Mouse (Mus musculus) testis, adult 2 months (tissue): ENCODE measurements around the gene Plpp3. TPM values are rescaled to one million over a fixed set of nuclear protein-coding genes. Genes with fewer than 3 reads are reported as not detected.

Experiments used
- H3K27ac ChIP-seq: fragments of 200-500 bp; 2 replicates; pipeline ENCODE4 v1.5.1; 2012; ENCODE audit warnings: low read depth, low read length; ENCODE audit not compliant: control insufficient read depth, insufficient read depth
- H3K27me3 ChIP-seq: fragments of 200-500 bp; 2 replicates; pipeline ENCODE4 v1.6.1; 2012; ENCODE audit warnings: mild to moderate bottlenecking, low read length, moderate library complexity; ENCODE audit not compliant: control insufficient read depth, insufficient read depth
- H3K36me3 ChIP-seq: fragments of 200-500 bp; 2 replicates; pipeline ENCODE4 v1.6.1; 2012; ENCODE audit warnings: mild to moderate bottlenecking, low read length; ENCODE audit not compliant: control insufficient read depth, insufficient read depth
- H3K4me1 ChIP-seq: fragments of 200-500 bp; 2 replicates; pipeline ENCODE4 v1.6.1; 2012; ENCODE audit warnings: low read length; ENCODE audit not compliant: control insufficient read depth, insufficient read depth
- H3K4me3 ChIP-seq: fragments of 200-500 bp; 2 replicates; pipeline ENCODE4 v1.5.1; 2012; ENCODE audit warnings: low read depth, mild to moderate bottlenecking, low read length, moderate library complexity, mixed read lengths; ENCODE audit not compliant: control insufficient read depth
- CTCF ChIP-seq: fragments of 200-500 bp; IDR thresholded peaks from 2 replicates; pipeline ENCODE4 v1.5.1; 2012; ENCODE audit warnings: low read depth, mild to moderate bottlenecking, inconsistent platforms, low read length, moderate library complexity; ENCODE audit not compliant: control insufficient read depth, insufficient read depth, insufficient replicate concordance
- POLR2A ChIP-seq: fragments of 200-500 bp; IDR thresholded peaks from 2 replicates; pipeline ENCODE4 v1.6.1; 2012; ENCODE audit warnings: low read depth, mild to moderate bottlenecking, inconsistent platforms, low read length, moderate library complexity; ENCODE audit not compliant: control insufficient read depth
- polyA plus RNA-seq: library from polyadenylated mRNA; depleted of rRNA; stranded (reverse); fragments of >200 nt; gene quantifications from 2 replicates; pipeline ENCODE4 v1.2.3, GENCODE M21; 2012

Plpp3 gene
- polyA plus RNA-seq, 1 experiment: 12.5 TPM

DNA sequence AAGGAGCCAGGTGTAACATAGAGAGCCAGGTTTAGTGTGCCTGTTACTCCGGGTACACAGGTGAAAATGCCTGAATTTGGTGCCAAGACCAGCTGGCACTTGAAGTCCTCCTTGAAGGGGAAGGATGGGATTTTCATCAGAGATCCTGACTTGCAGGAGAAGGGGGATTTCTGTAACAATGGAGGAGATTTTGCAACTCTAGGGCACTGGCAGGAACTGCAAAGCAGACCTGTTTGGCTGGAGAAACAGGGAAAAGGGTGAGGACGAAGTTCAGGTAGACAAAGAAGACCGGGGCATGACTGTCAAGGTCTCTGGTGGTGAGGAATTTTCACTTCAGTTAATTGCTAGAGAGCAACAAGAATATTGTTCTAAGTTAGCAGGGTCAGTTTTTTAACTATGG is 45.3 kb downstream of the Plpp3 start:
- Histone ChIP-seq H3K27ac (no peak overlapping the region), H3K4me1 (no peaks in the 10 kb centered on the region), H3K36me3 (no peaks in the 10 kb centered on the region), H3K27me3 (no peaks in the 10 kb centered on the region), H3K4me3 (no peak overlapping the region)
- TF ChIP-seq CTCF (no peak), POLR2A (no peak)

DNA sequence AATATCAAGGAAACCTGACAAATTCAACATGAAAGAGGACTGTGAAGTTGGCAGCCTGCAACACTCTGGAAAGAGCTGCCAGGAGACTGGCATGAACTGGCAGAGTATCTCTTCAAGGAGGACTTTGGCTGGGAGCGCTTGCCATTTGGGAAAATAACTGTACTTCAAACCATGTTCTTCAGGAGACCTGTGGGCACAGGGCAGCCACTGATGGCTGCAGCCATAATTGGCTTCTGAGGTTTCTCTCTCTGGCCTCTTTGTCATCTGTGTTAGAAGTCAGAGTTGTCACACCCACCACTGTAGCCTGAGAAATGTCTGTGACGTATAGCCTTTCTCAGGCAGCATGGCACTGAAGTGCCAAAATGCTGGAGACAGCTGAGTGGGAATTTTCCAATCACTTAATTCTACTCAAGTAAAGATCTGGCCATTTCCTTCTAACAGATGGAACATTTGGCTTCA is 46.2 kb downstream of the Plpp3 start:
- no peaks in the 10 kb centered on the region for H3K36me3 ChIP-seq
- TF ChIP-seq CTCF (no peak), POLR2A (no peak)
- H3K27ac ChIP-seq: no peak overlapping the region
- no peaks in the 10 kb centered on the region for H3K27me3 ChIP-seq
- H3K4me3 ChIP-seq: no peak overlapping the region
- H3K4me1 ChIP-seq: no peaks in the 10 kb centered on the region

DNA sequence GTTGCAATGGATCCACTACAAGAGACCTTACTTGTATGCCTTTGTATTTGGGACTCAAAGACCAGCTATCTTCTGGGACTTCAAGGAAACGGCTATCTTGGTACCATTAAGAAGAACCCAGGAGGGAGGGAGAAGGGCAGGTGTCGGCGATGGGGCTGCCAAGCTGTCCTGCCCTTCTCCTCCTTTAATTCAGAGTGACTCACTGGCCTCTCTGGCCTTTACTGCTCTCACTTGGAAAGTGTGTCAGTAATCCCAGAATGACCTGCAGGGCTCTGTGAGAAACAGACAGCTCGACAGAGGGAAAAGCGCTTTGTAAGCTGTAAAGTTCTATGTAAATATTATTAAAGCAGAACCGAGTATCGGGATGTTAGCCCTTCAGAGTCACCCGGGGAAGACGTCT is 46.9 kb downstream of the Plpp3 start:
- TF ChIP-seq CTCF: no peak
- no peak for TF ChIP-seq POLR2A
- no peak overlapping the region for H3K27ac ChIP-seq

DNA sequence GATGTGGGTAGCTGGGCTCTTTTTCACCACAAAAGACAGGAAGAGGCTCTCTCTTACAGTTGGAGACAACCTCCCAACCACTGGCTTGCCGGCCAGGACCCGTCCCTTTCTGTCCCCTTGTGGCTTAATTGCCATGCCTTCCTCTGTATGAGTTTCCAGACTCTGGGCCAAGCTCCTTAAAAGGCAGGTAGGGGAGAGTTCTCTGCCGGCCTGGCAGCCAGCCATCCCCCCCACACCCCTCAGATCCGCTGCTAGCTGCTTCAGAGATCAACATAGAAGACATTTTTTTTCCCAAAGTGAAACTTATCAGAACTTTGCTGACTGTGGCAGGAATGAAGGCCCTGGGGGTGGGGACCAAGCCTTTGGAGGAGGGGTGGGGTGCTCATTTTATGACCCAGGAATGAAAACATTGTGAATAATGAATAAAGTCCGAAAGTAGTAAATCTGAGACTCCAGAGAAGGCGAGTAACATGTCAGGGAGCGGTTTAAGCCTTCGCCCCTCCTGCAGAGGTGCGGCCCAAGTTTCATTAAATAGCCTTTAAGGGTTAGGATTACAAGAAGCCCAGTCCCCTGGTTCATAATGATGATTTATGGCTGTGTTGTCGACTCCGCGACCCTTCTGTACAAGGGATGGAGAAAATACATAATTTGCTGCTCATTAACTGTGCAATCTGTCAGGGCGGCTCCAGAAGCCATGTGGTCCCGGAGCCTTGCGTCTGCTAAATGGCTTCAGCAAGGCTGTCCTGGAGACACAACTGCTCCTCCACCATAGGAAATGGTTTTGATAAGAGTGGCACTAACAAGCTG is 48.1 kb downstream of the Plpp3 start:
- no peaks in the 10 kb centered on the region; the same call in 1 of the 2 replicates for H3K4me1 ChIP-seq
- H3K36me3 ChIP-seq: no peaks in the 10 kb centered on the region

More for the DNA sequence above, 46.9 kb downstream of the Plpp3 start:
- H3K27me3 ChIP-seq: no peaks in the 10 kb centered on the region
- H3K36me3 ChIP-seq: no peaks in the 10 kb centered on the region
- no peak overlapping the region for H3K4me3 ChIP-seq
- H3K4me1 ChIP-seq: no peaks in the 10 kb centered on the region

DNA sequence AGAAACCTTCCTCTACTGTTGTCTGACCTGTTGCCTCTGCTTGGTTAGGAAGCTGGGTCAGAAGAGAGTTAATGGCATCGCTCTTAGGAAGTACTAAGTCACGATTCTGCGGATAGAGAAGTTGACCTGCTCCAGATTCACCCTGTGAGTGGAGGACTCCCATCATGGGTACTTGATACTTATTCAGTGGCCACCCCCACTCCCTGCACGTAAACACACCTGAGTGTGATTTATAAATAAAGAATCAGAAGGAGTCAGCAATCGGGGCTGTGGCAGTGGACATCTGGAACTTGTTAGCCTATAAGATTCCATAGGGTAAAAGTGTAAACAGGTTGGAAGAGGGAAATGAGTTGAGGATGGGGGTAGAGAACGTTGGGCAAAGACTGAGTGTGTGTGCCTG is 49.0 kb downstream of the Plpp3 start:
- no peak overlapping the region for H3K27ac ChIP-seq
- no peaks in the 10 kb centered on the region for H3K36me3 ChIP-seq
- no peaks in the 10 kb centered on the region for H3K27me3 ChIP-seq
- TF ChIP-seq POLR2A: no peak
- TF ChIP-seq CTCF: no peak
- no peaks in the 10 kb centered on the region; the same call in 1 of the 2 replicates for H3K4me1 ChIP-seq
- H3K4me3 ChIP-seq: no peak overlapping the region

More for the DNA sequence above, 48.1 kb downstream of the Plpp3 start:
- TF ChIP-seq POLR2A (no peak), CTCF (no peak)
- Histone ChIP-seq H3K27ac (no peak overlapping the region), H3K27me3 (no peaks in the 10 kb centered on the region), H3K4me3 (no peak overlapping the region)

DNA sequence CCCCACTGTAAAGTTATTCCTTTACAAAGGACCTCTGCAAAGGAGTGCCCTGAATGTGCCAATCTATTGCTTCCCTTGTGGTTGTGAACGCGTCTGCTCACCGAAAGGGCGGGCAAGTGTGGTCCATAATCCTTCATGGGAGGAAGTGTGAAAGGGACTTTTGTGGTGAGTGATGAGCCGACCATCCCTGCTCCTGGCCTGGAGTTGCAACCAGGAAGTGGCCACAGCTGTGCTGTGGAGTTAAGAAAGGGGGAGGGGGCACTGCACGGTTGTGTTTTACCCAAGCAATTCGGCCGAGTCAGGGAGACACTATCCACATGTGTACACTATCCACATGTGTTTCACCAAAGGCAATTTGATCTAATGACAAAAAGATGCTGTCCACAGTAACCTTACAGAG is 49.8 kb downstream of the Plpp3 start:
- no peak overlapping the region for H3K27ac ChIP-seq
- H3K4me1 ChIP-seq: no peaks in the 10 kb centered on the region; the same call in 1 of the 2 replicates
- no peak overlapping the region for H3K4me3 ChIP-seq
- TF ChIP-seq POLR2A: no peak
- no peak for TF ChIP-seq CTCF
- H3K27me3 ChIP-seq: no peaks in the 10 kb centered on the region
- H3K36me3 ChIP-seq: no peaks in the 10 kb centered on the region

DNA sequence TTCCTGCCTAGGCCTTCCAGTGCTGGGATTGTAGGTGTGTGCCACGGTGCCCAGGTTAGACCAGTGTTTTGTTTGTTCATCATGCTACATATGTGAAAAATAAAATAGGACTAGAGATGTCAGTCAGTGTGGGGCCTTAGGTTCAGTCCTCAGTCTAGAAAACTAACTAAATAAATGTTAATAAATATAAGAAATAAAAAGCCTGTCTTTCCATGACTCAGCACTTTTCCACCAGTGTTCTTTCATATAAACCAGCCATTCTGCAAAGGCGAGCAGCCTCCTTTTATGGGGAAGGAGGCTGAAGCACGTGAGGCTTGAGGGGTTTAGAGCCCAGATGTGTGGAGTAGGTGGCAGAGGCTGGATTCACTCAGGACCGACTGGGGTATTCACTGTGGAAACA is 50.5 kb downstream of the Plpp3 start:
- no peak overlapping the region for H3K27ac ChIP-seq
- no peaks in the 10 kb centered on the region for H3K27me3 ChIP-seq
- H3K36me3 ChIP-seq: no peaks in the 10 kb centered on the region
- no peak overlapping the region for H3K4me3 ChIP-seq
- no peak for TF ChIP-seq CTCF
- no peak for TF ChIP-seq POLR2A
- no peaks in the 10 kb centered on the region; the same call in 1 of the 2 replicates for H3K4me1 ChIP-seq

DNA sequence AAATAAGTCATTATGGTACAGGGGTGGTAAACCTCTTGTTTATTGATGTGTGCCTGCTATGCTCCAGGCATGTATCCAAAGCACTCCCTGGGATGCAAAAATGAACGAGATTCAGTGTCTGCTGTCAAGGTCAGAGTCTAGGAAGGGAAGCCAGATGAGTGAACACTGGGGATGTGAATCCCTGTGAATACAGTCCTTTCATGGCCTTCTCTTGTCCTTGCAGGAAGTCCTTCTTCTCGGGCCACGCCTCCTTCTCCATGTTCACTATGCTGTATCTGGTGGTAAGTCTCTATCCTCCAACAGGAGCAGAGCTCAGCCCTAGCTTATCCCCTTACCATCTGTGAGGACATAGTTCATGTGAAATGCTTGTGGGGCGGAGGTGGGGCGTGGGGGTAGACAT is 51.8 kb downstream of the Plpp3 start:
- Histone ChIP-seq H3K4me3 (no peak overlapping the region), H3K36me3 (no peaks in the 10 kb centered on the region), H3K27me3 (no peaks in the 10 kb centered on the region), H3K4me1 (no peaks in the 10 kb centered on the region; the same call in 1 of the 2 replicates), H3K27ac (no peak overlapping the region)
- TF ChIP-seq CTCF: no peak
